Mouse (Mus musculus) induced T-regulatory cell, adult 2 months (primary cell): Measurements from ENCODE around the gene AF067063.
"Not testable (repeated sequence)": the region's sequence is repeated elsewhere in the genome, so short reads cannot be mapped to it uniquely, and the experiment has no call there.

ENCODE experiments used
- DNase-seq: peaks from one replicate; pipeline ENCODE4 v3.0.0-alpha.2; 2012; ENCODE audit warnings: low read depth

The AF067063 gene

GRCm38 (mm10) chr13:119830116-119830515 is at the start of gene AF067063:
TSS of gene AF067063 (minus strand) at chr13:119830216.
- DNase-seq: not testable (repeated sequence)

GRCm38 (mm10) chr13:119864395-119864999 is 34.5 kb upstream of the AF067063 start:
- DNase-seq: not testable (repeated sequence)

- not testable (repeated sequence) for DNase-seq
Measured at GRCm38 (mm10) chr13:119862399-119862798, 32.4 kb upstream of the AF067063 start.

GRCm38 (mm10) chr13:119839982-119840381 is 10.0 kb upstream of the AF067063 start:
- peak; percentile 4 for DNase-seq

GRCm38 (mm10) chr13:119837719-119838337 is 7.8 kb upstream of the AF067063 start:
- DNase-seq: peak; percentile 59

- peak; percentile 43 for DNase-seq
Measured at GRCm38 (mm10) chr13:119836324-119836811, 6.4 kb upstream of the AF067063 start.

GRCm38 (mm10) chr13:119835320-119836056 is 5.5 kb upstream of the AF067063 start, which contains the start of gene D13Ertd608e:
TSS of gene D13Ertd608e (plus strand) at chr13:119836006.
- DNase-seq: peak; percentile 70

GRCm38 (mm10) chr13:119817579-119818206 is 12.3 kb downstream of the AF067063 start:
- DNase-seq: no peak

- no peak for DNase-seq
Measured at GRCm38 (mm10) chr13:119816798-119817197, 13.2 kb downstream of the AF067063 start.

GRCm38 (mm10) chr13:119810031-119810430 is 20.0 kb downstream of the AF067063 start:
- DNase-seq: no peak

GRCm38 (mm10) chr13:119808937-119809336 is 21.1 kb downstream of the AF067063 start:
- DNase-seq: no peak

GRCm38 (mm10) chr13:119797656-119798055 is 32.4 kb downstream of the AF067063 start:
- DNase-seq: no peak

GRCm38 (mm10) chr13:119792791-119793404 is 37.1 kb downstream of the AF067063 start:
- DNase-seq: no peak

- no peak for DNase-seq
Measured at GRCm38 (mm10) chr13:119791580-119792135, 38.4 kb downstream of the AF067063 start.

- DNase-seq: peak; percentile 97
Measured at GRCm38 (mm10) chr13:119790761-119791579, 39.0 kb downstream of the AF067063 start, which contains the start of gene Zfp131. TSS of gene Zfp131 (minus strand) at chr13:119790889.

GRCm38 (mm10) chr13:119789851-119790717 is 39.9 kb downstream of the AF067063 start:
- DNase-seq: peak; percentile 68

- DNase-seq: no peak
Measured at GRCm38 (mm10) chr13:119783581-119783980, 46.4 kb downstream of the AF067063 start.
